Mouse (Mus musculus): ENCODE measurements around the gene Rab11fip3. TPM values are rescaled to one million over a fixed set of nuclear protein-coding genes. Genes with fewer than 3 reads are reported as not detected.

Gene Rab11fip3
- polyA plus RNA-seq, 1 experiment from 2014 or later = 13.0 TPM

- no peak for ATAC-seq
- WGBS = 92% methylated on average over 7 of the region's 7 CpGs
- Histone ChIP-seq H3K4me3 (ENCODE audit: low read length) (0 out of 2 replicates have a peak overlapping the region, but pooled peaks have one; percentile 84), H3K9me3 (ENCODE audit: control insufficient read depth, low read length) (no peaks in the 10 kb centered on the region), H3K4me2 (ENCODE audit: low read depth, low read length) (peak overlapping the region; percentile 89), H3K27me3 (replicated peaks; ENCODE audit: control insufficient read depth, insufficient read depth, low read length) (no peaks in the 10 kb centered on the region), H3K36me3 (ENCODE audit: control insufficient read depth, insufficient read depth, low read length) (no peaks in the 10 kb centered on the region), H3K4me1 (ENCODE audit: control insufficient read depth, insufficient read depth, low read length) (peaks cover 26% of the 10 kb centered on the region), H3K27ac (ENCODE audit: low read length) (no peak overlapping the region), H3K9ac (ENCODE audit: low read depth, low read length) (no peak overlapping the region)
These were observed 2.8 kb downstream of the Rab11fip3 start for GRCm38 (mm10) chr17:26066488-26067020.

DNA sequence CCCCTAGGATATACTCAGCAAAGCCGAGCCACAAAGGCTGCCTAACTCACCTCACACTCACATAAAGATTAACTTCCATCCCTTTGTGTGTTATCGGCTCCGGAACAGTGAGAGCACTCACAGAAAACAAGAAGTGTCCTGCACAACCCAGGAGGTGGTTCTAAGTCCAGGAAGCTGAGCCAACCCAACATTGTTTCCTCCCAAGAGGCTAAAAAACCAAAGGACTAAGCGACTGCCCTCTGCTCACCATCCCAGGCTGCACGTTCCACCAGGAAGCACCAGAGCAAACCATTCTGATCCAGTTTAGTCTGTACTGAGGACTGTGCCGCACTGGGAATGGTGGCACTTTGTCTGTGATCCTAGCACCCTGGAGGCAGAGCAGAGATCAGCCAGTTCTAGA, 4.4 kb downstream of the Rab11fip3 start:
- Histone ChIP-seq H3K27me3 (replicated peaks; ENCODE audit: control insufficient read depth, insufficient read depth, low read length) (no peaks in the 10 kb centered on the region), H3K4me3 (ENCODE audit: low read length) (no peak overlapping the region), H3K36me3 (ENCODE audit: control insufficient read depth, insufficient read depth, low read length) (no peaks in the 10 kb centered on the region), H3K9ac (ENCODE audit: low read depth, low read length) (no peak overlapping the region), H3K9me3 (ENCODE audit: control insufficient read depth, low read length) (no peaks in the 10 kb centered on the region), H3K4me2 (ENCODE audit: low read depth, low read length) (no peak overlapping the region), H3K4me1 (ENCODE audit: control insufficient read depth, insufficient read depth, low read length) (peaks cover 26% of the 10 kb centered on the region), H3K27ac (ENCODE audit: low read length) (no peak overlapping the region)
- WGBS = 69% methylated on average over 6 of the region's 6 CpGs
- ATAC-seq = no peak

GRCm38 (mm10) chr17:26057787-26058567, 11.4 kb downstream of the Rab11fip3 start:
- no peak overlapping the region for H3K9ac ChIP-seq (ENCODE audit: low read depth, low read length)
- H3K27ac ChIP-seq (ENCODE audit: low read length) = no peak overlapping the region
- H3K36me3 ChIP-seq (ENCODE audit: control insufficient read depth, insufficient read depth, low read length) = no peaks in the 10 kb centered on the region
- no peaks in the 10 kb centered on the region for H3K27me3 ChIP-seq (replicated peaks; ENCODE audit: control insufficient read depth, insufficient read depth, low read length)
- ATAC-seq = no peak
- 68% methylated on average over 9 of the region's 9 CpGs for WGBS
- H3K4me2 ChIP-seq (ENCODE audit: low read depth, low read length) = no peak overlapping the region
- no peaks in the 10 kb centered on the region for H3K9me3 ChIP-seq (ENCODE audit: control insufficient read depth, low read length)
- no peaks in the 10 kb centered on the region for H3K4me1 ChIP-seq (ENCODE audit: control insufficient read depth, insufficient read depth, low read length)
- H3K4me3 ChIP-seq (ENCODE audit: low read length) = no peak overlapping the region

- Histone ChIP-seq H3K27me3 (replicated peaks; ENCODE audit: control insufficient read depth, insufficient read depth, low read length) (no peaks in the 10 kb centered on the region), H3K27ac (ENCODE audit: low read length) (no peak overlapping the region), H3K4me2 (ENCODE audit: low read depth, low read length) (no peak overlapping the region), H3K4me3 (ENCODE audit: low read length) (no peak overlapping the region), H3K9ac (ENCODE audit: low read depth, low read length) (no peak overlapping the region), H3K4me1 (ENCODE audit: control insufficient read depth, insufficient read depth, low read length) (no peaks in the 10 kb centered on the region), H3K9me3 (ENCODE audit: control insufficient read depth, low read length) (no peaks in the 10 kb centered on the region), H3K36me3 (ENCODE audit: control insufficient read depth, insufficient read depth, low read length) (no peaks in the 10 kb centered on the region)
- no peak for ATAC-seq
- WGBS = 89% methylated on average over 8 of the region's 8 CpGs
These were observed 12.1 kb downstream of the Rab11fip3 start for GRCm38 (mm10) chr17:26057278-26057677.

- Histone ChIP-seq H3K4me2 (ENCODE audit: low read depth, low read length) (no peak overlapping the region), H3K4me1 (ENCODE audit: control insufficient read depth, insufficient read depth, low read length) (no peaks in the 10 kb centered on the region), H3K27me3 (replicated peaks; ENCODE audit: control insufficient read depth, insufficient read depth, low read length) (no peaks in the 10 kb centered on the region), H3K9me3 (ENCODE audit: control insufficient read depth, low read length) (no peaks in the 10 kb centered on the region), H3K4me3 (ENCODE audit: low read length) (no peak overlapping the region), H3K9ac (ENCODE audit: low read depth, low read length) (no peak overlapping the region), H3K36me3 (ENCODE audit: control insufficient read depth, insufficient read depth, low read length) (no peaks in the 10 kb centered on the region), H3K27ac (ENCODE audit: low read length) (no peak overlapping the region)
- no peak for ATAC-seq
- 72% methylated on average over 6 of the region's 6 CpGs for WGBS
These were observed 14.2 kb downstream of the Rab11fip3 start for GRCm38 (mm10) chr17:26055164-26055563.

DNA sequence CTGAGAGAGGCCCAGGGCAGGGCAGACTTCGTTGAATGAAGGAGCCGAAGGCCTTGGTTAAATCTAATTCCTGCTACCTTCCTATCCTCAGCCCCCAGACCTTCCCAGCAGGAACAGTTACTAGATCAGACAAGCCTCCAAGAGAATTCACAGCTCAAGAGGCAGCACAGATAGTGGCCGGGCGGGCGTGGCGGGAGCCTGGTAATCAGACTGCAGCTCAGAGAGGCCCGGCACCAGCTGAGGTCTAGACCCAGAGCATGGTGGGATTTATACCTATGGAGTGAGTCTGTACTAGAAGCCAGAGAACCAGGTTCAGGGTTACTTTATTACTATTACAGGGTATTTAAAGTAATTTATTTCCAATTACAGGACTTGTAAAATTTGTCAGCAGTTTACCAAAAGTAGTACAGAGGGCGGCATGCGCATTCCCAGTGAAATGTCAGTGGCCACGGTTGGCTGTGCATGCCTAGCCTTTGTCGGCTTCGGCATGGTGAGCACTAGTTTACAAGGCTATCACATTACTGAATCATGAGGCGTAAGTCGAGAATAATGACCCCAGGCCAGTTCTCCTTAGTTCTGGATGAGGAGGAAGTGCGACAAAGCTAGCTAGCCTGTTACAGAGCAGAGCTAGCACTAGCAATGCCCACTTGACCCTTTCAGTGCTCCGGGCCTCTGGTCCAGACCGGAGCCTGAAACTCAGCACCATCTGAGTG, 15.1 kb downstream of the Rab11fip3 start:
- Histone ChIP-seq H3K27ac (ENCODE audit: low read length) (no peak overlapping the region), H3K9ac (ENCODE audit: low read depth, low read length) (no peak overlapping the region), H3K4me1 (ENCODE audit: control insufficient read depth, insufficient read depth, low read length) (no peaks in the 10 kb centered on the region), H3K9me3 (ENCODE audit: control insufficient read depth, low read length) (no peaks in the 10 kb centered on the region), H3K36me3 (ENCODE audit: control insufficient read depth, insufficient read depth, low read length) (no peaks in the 10 kb centered on the region), H3K4me2 (ENCODE audit: low read depth, low read length) (no peak overlapping the region), H3K4me3 (ENCODE audit: low read length) (no peak overlapping the region), H3K27me3 (replicated peaks; ENCODE audit: control insufficient read depth, insufficient read depth, low read length) (no peaks in the 10 kb centered on the region)
- WGBS = 63% methylated on average over 17 of the region's 17 CpGs
- no peak for ATAC-seq

- WGBS = 78% methylated on average over 4 of the region's 4 CpGs
- no peaks in the 10 kb centered on the region for H3K36me3 ChIP-seq (ENCODE audit: control insufficient read depth, insufficient read depth, low read length)
- no peak for ATAC-seq
- H3K27ac ChIP-seq (ENCODE audit: low read length) = no peak overlapping the region
- no peaks in the 10 kb centered on the region for H3K4me1 ChIP-seq (ENCODE audit: control insufficient read depth, insufficient read depth, low read length)
- H3K27me3 ChIP-seq (replicated peaks; ENCODE audit: control insufficient read depth, insufficient read depth, low read length) = no peaks in the 10 kb centered on the region
- H3K4me2 ChIP-seq (ENCODE audit: low read depth, low read length) = no peak overlapping the region
- H3K9me3 ChIP-seq (ENCODE audit: control insufficient read depth, low read length) = no peaks in the 10 kb centered on the region
- H3K4me3 ChIP-seq (ENCODE audit: low read length) = no peak overlapping the region
- H3K9ac ChIP-seq (ENCODE audit: low read depth, low read length) = no peak overlapping the region
These were observed 16.6 kb downstream of the Rab11fip3 start for GRCm38 (mm10) chr17:26052706-26053105.

- WGBS = 88% methylated on average over 4 of the region's 4 CpGs
- no peaks in the 10 kb centered on the region for H3K4me1 ChIP-seq (ENCODE audit: control insufficient read depth, insufficient read depth, low read length)
These were observed 17.3 kb downstream of the Rab11fip3 start for GRCm38 (mm10) chr17:26052074-26052473.

DNA sequence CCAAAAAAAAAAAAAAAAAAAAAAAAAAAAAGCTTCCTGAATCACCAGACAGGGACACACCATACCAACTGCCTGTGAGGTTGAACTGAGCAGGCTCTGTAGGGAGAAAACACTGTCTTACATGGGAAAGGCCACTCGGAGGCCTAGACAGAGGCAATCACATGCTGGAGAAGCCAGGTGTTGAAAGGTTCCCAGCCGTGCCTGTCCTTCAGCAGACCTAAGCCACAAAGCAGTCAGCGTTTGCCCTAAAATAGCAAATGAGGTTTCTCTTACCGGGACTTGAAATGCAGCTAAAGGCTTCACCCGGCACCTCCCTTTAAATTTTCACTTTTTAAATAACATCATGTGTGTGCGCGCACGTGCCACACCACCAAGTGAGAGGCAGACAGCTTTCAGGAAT, 21.2 kb downstream of the Rab11fip3 start:
- H3K9me3 ChIP-seq (ENCODE audit: control insufficient read depth, low read length) = no peaks in the 10 kb centered on the region
- ATAC-seq = no peak
- H3K36me3 ChIP-seq (ENCODE audit: control insufficient read depth, insufficient read depth, low read length) = no peaks in the 10 kb centered on the region
- no peak overlapping the region for H3K4me2 ChIP-seq (ENCODE audit: low read depth, low read length)
- 89% methylated on average over 8 of the region's 8 CpGs for WGBS
- H3K27me3 ChIP-seq (replicated peaks; ENCODE audit: control insufficient read depth, insufficient read depth, low read length) = no peaks in the 10 kb centered on the region
- no peak overlapping the region for H3K4me3 ChIP-seq (ENCODE audit: low read length)
- H3K9ac ChIP-seq (ENCODE audit: low read depth, low read length) = no peak overlapping the region
- no peak overlapping the region for H3K27ac ChIP-seq (ENCODE audit: low read length)
- 0 out of 2 replicates have a peak, but pooled peaks cover 2% of the 10 kb centered on the region for H3K4me1 ChIP-seq (ENCODE audit: control insufficient read depth, insufficient read depth, low read length)

More at GRCm38 (mm10) chr17:26052074-26052473, 17.3 kb downstream of the Rab11fip3 start:
- no peaks in the 10 kb centered on the region for H3K9me3 ChIP-seq (ENCODE audit: control insufficient read depth, low read length)
- H3K27me3 ChIP-seq (replicated peaks; ENCODE audit: control insufficient read depth, insufficient read depth, low read length) = no peaks in the 10 kb centered on the region
- H3K27ac ChIP-seq (ENCODE audit: low read length) = no peak overlapping the region
- no peak overlapping the region for H3K4me3 ChIP-seq (ENCODE audit: low read length)
- no peak overlapping the region for H3K9ac ChIP-seq (ENCODE audit: low read depth, low read length)
- ATAC-seq = no peak
- no peak overlapping the region for H3K4me2 ChIP-seq (ENCODE audit: low read depth, low read length)
- no peaks in the 10 kb centered on the region for H3K36me3 ChIP-seq (ENCODE audit: control insufficient read depth, insufficient read depth, low read length)

Data from intestine, embryonic 16.5 days (tissue).